Comparison of ENCODE assay signal across 12 mouse cellular contexts in the genomic region with DNA sequence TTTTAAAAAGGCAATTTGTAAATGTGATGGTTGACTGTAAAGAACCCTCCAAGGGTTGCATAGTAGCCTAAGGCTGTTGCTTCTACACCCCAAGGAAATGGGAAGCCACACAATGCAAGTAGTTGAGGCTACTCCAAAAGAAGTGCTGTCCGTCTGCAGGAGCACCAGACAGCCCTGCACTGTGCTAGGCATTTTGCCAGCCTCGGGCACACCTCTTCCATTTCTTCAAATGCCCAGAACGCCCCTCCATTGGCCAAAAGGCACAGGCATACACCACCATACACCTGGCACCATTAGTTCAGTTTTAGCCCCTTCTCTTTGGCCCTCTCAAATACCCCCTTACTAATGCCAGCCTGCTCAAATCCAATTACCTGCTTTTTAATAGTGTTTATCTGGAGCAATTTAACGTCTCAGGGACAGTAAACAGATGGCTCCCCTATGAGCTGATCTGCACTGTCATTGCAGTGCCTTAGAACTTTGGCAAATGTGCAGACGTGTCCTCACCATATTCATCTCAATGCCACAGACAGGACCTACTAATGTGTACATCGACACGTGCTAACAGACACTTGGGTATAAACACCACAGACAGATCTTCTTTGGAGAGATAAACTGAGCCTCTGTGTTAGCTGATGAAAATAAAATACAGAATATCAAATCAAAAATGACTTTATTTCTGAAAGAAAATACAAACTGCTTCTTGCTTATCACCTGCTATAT.
"Had no signal": no experiment of that assay in that cellular context is flagged by ENCODE, and none has a peak within 500 bp of the region (broad histone marks: within the 10 kb centered on the region; RNA-seq: fewer than 3 reads in every experiment).

No protein-coding gene starts in this region.

- H3K4me1 ChIP-seq: limb, embryonic 13.5 days had no signal

- H3K4me2 ChIP-seq: limb, embryonic 13.5 days; midbrain, embryonic 15.5 days; neural tube, embryonic 15.5 days had no signal

- H3K9me3 ChIP-seq: limb, embryonic 13.5 days; midbrain, embryonic 15.5 days; neural tube, embryonic 15.5 days had no signal

- DNase-seq: kidney, adult 8-10 months; kidney, postnatal 25 days; layer of hippocampus, adult 9-11 months; layer of hippocampus, postnatal 36 days; lung, adult 18-20 months; right cerebral cortex, adult 18-20 months; right cerebral cortex, postnatal 25 days; thymus, postnatal 36 days had no signal

- H3K27me3 ChIP-seq: midbrain, embryonic 15.5 days; neural tube, embryonic 15.5 days had no signal

- H3K9ac ChIP-seq: limb, embryonic 13.5 days; liver, embryonic 14.5 days; midbrain, embryonic 15.5 days; neural tube, embryonic 15.5 days had no signal

- H3K27ac ChIP-seq: limb, embryonic 13.5 days; liver, embryonic 14.5 days; midbrain, embryonic 15.5 days; neural tube, embryonic 15.5 days had no signal

- H3K36me3 ChIP-seq: limb, embryonic 13.5 days; midbrain, embryonic 15.5 days; neural tube, embryonic 15.5 days had no signal

- ATAC-seq: midbrain, embryonic 15.5 days had no signal

- H3K4me3 ChIP-seq: limb, embryonic 13.5 days; midbrain, embryonic 15.5 days; neural tube, embryonic 15.5 days had no signal
